Mouse (Mus musculus) urinary bladder, adult 2 months (tissue): ENCODE results near the gene Slc16a10. TPM values are rescaled to one million over a fixed set of nuclear protein-coding genes. Genes with fewer than 3 reads are reported as not detected.

Source experiments
- DNase-seq: peaks from one replicate; pipeline ENCODE4 v3.0.0; 2022; ENCODE audit warnings: low spot score
- polyA plus RNA-seq: library from polyadenylated mRNA; depleted of rRNA; stranded (reverse); fragments of >200 nt; gene quantifications from 2 replicates; pipeline ENCODE4 v1.2.3, GENCODE M21; 2012

The Slc16a10 gene
- polyA plus RNA-seq, 1 experiment, result 10.9 TPM

DNA sequence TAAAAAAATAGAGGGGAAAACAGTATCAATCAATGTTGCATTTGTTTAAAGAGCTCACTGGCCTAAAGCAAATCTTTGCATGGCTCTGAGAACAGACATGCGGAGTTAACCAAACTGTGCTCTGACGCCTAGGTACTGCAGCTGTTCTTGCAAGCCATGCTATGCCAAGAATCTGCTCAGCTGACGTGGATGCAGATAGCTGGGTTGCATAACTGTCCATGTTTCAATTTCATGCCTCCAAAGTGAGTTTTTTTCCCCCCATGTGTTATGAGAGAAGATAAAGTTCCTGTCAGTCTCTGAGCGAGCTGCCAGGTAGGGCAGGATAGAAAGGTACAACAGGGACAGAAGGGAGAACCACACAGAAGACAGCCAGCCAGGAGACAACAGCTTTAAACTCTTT is 72.8 kb downstream of the Slc16a10 start:
- no peak for DNase-seq

GRCm38 (mm10) chr10:40068595-40068994 is 73.5 kb downstream of the Slc16a10 start:
- DNase-seq, result no peak

- DNase-seq, result no peak
Measured at GRCm38 (mm10) chr10:40067529-40067928, 74.5 kb downstream of the Slc16a10 start.

- DNase-seq, result no peak
Measured at GRCm38 (mm10) chr10:40067071-40067470, 75.0 kb downstream of the Slc16a10 start.

DNA sequence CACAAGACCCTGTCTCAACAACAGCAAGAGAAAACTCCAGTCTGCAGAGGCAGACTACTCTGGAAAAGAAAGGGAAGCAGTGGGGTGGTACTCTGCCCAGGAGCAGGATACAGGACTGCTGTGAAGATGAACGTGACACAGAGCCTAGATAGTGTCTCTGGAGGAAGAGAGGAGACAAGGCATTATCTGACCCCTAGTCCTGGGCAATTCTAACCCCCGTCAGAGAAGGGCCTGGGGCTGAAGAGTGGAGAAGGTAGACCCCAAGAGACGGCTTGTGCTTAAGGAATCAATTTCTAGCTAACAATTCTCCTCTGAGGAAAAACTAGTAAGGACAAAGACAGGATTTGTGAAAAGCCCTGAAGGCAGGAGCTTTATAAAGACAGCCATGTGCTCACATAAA is 76.7 kb downstream of the Slc16a10 start:
- DNase-seq, result no peak

- DNase-seq, result no peak
Measured at GRCm38 (mm10) chr10:40063291-40063890, 78.7 kb downstream of the Slc16a10 start.

DNA sequence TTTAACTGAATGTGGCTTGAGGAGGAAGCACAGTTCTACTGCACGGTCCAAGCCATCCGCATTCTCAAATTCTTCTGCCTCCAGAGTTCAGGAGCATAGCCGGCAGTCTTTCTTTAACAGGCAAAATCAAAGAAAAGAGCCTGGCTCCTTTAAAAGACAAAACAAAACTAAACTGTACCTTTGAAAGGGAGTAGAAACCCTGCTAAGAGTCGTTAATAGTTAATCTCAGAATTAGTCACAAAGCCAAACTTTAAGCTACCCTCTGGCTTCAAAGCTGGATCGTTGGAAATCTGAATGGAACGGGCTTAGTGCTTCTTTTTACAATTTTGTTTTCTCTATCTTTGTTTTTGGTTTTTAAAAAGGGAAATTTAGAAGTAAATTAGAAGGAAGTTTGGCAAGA is 79.2 kb downstream of the Slc16a10 start:
- no peak for DNase-seq

DNA sequence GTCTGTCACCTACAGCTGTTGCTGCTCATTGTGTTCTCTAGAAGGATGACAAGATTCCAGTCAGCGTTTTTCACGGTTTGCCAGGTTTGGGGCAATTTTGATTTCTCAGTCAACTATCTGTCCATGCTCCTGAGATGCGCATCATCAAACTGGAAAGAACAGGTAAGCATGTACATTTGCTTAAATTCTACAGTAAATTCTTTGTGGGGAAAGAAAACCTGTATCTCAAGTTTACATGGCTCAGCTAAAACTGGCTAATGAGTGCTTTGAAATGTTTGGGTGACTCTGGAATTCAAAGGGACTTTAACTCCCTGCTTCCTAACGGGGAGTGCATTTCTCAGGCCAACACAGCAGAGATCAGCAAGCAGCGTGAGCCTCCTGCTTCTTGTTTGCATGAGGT is 80.1 kb downstream of the Slc16a10 start:
- DNase-seq, result no peak

GRCm38 (mm10) chr10:40058786-40059120 is 83.3 kb downstream of the Slc16a10 start:
- no peak for DNase-seq

- no peak for DNase-seq
Measured at GRCm38 (mm10) chr10:40058062-40058785, 83.8 kb downstream of the Slc16a10 start.

DNA sequence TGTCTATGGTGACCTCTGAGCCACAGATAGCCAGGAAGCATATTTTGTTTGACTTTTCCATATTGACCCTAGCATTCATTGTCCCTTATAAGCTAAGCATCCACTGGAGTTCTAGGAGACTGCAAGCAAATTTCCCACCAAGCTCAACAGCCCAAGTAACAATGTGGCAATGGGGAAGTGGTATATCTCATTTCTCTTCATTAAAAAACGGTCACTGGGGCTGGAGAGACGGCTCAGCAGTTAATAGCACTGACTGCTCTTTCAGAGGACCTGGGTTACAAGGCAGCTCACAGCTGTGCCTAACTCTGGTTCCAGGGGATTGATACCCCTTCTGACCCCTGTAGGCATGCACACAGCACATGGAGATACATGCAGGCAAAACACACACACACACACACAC is 84.4 kb downstream of the Slc16a10 start:
- DNase-seq, result no peak

DNA sequence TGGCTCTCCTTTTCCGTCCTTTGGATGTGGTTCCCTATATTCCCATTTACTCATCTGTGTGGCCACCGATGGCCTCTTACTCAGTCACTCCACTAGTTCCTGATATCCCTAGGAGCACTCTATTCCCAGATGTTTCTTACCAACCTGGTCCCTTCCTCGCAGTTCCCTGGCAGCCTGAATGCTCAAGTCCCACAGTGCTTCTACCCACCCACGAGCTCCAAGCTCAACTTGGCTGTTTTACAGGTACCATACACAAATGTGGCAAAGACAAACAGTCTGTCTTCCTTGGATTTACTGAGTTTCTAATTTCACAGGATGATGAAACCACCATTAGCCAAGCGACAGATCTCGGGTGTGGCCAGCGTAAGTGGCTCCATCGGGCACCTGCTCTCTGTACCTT is 87.6 kb downstream of the Slc16a10 start:
- DNase-seq, result no peak

DNA sequence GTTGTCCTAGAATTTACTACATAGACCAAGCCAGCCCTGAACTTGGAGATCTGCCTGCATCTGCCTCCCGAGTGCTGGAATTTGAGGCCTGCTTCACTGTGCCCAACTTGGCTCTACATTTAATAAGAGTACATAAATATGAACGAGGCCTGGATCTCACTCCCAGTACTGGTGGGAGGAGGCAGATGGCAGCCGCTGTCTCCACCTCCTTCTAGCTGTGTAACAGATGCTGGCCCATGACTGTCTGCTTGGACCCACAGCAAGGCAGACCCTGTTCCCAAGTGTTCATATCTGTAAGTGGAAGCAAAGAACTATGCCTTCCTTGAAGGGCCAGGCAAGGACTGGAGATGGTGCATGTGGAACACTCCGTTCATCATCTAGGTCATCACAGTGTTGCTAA is 88.2 kb downstream of the Slc16a10 start:
- no peak for DNase-seq

- DNase-seq, result no peak
Measured at GRCm38 (mm10) chr10:40053257-40053895, 88.7 kb downstream of the Slc16a10 start.

DNA sequence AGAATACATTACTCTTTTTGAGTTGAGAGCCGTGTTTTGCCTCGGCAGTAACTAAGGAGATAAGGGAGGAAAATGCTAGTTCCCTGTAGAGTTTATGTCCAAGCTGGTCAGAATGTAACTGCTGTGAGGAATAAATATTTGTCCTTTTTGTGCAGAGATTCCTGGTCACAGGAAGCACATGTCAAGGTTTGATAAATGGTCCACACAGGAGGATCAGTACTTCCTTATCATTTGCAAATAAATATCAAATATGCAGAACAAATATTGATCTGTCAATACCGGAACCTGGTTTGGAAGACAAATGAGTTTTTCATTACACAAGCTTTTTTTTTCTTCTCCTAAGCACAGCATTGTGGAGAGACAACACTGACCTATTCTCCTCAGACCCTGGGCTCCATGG is 90.1 kb downstream of the Slc16a10 start:
- no peak for DNase-seq

GRCm38 (mm10) chr10:40050763-40051162 is 91.3 kb downstream of the Slc16a10 start:
- no peak for DNase-seq

- DNase-seq, result no peak
Measured at GRCm38 (mm10) chr10:40041339-40041738, 100.7 kb downstream of the Slc16a10 start.

- DNase-seq, result no peak
Measured at GRCm38 (mm10) chr10:40036686-40037560, 105.1 kb downstream of the Slc16a10 start.

DNA sequence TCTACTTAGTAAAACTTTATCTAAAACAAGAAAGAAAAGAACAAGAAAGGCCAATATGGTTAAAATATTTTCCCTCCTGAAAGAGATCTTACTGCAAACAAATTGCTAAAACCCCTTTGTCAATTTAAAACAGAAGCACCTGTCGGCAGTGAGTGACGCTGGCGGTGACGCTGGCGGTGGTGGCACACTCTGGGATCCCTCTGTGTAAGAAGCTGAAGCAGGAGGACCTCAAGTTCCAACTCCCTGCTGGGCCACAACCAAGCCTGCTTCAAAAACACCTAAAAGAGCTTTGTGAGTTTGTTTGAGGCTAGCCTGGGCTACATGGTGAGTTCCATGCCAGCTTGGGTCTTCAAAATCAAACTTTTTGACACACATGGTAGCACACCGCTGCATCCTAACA is 107.1 kb downstream of the Slc16a10 start:
- DNase-seq, result no peak

- no peak for DNase-seq
Measured at GRCm38 (mm10) chr10:40032897-40033296, 109.2 kb downstream of the Slc16a10 start.

DNA sequence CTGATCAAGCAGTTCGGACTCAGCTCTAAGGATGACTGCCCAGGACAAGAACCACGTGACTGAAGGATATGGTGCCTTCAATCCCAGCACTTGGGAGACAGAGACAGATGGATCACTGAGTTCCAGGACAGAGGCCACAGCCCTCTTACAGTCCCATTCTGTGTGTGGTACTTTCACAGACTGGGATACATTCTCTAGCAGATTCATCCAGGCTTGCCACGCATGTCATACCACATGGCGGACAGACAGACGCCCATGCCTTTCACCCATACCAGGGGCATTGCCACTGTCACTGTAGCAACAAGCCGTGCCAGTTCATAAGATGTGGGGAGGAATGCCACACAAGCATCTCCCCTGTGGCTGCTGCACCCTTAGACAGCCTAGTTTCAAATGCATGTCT is 111.3 kb downstream of the Slc16a10 start:
- DNase-seq, result no peak

- DNase-seq, result no peak
Measured at GRCm38 (mm10) chr10:40029610-40030009, 112.4 kb downstream of the Slc16a10 start.
